Mouse (Mus musculus) large intestine, adult 2 months (tissue): ENCODE measurements around the gene Calm3. TPM values are rescaled to one million over a fixed set of nuclear protein-coding genes. Genes with fewer than 3 reads are reported as not detected.

ENCODE experiments used
- DNase-seq: peaks from one replicate; pipeline ENCODE4 v3.0.0-alpha.2; 2012; ENCODE audit warnings: low read depth, low spot score
- WGBS: fragments of 180-500 bp; shearing (Covaris S2); methylation state at CpG from one replicate; pipeline ENCODE4 v1.1.7; 2018; 5-methylcytosine and 5-hydroxymethylcytosine counted together
- polyA plus RNA-seq: library from polyadenylated mRNA; depleted of rRNA; stranded (reverse); fragments of >200 nt; gene quantifications from 2 replicates; pipeline ENCODE4 v1.2.3, GENCODE M21; 2012

Calm3 gene
- polyA plus RNA-seq, 1 experiment = 442 TPM

GRCm38 (mm10) chr7:16944061-16944807 is 20.3 kb upstream of the Calm3 start, which contains the start of gene Pnmal2:
TSS of gene Pnmal2 (plus strand) at chr7:16944682.
- no peak for DNase-seq
- WGBS = 23% methylated on average over 36 of the region's 36 CpGs

- 53% methylated on average over 4 of the region's 4 CpGs for WGBS
- no peak for DNase-seq
Observed at GRCm38 (mm10) chr7:16942861-16943260, 18.9 kb upstream of the Calm3 start.

GRCm38 (mm10) chr7:16940292-16940691 is 16.4 kb upstream of the Calm3 start:
- DNase-seq = no peak
- 54% methylated on average over 7 of the region's 7 CpGs for WGBS

GRCm38 (mm10) chr7:16938117-16938791 is 14.3 kb upstream of the Calm3 start:
- DNase-seq = no peak
- 70% methylated on average over 17 of the region's 17 CpGs for WGBS

- DNase-seq = no peak
- WGBS = 47% methylated on average over 4 of the region's 4 CpGs
Observed at GRCm38 (mm10) chr7:16937312-16937711, 13.4 kb upstream of the Calm3 start.

- no peak for DNase-seq
- 34% methylated on average over 14 of the region's 14 CpGs for WGBS
Observed at GRCm38 (mm10) chr7:16932704-16933577, 9.0 kb upstream of the Calm3 start.

- peak; percentile 87 for DNase-seq
- 18% methylated on average over 14 of the region's 14 CpGs for WGBS
Observed at GRCm38 (mm10) chr7:16931968-16932627, 8.2 kb upstream of the Calm3 start.

GRCm38 (mm10) chr7:16930850-16931249 is 6.9 kb upstream of the Calm3 start:
- no peak for DNase-seq
- WGBS = 9% methylated on average over 1 of the region's 1 CpGs

GRCm38 (mm10) chr7:16928341-16928740 is 4.4 kb upstream of the Calm3 start:
- 30% methylated on average over 2 of the region's 2 CpGs for WGBS
- no peak for DNase-seq

GRCm38 (mm10) chr7:16923283-16924036 is 454 bp downstream of the Calm3 start:
- under 1% methylated on average over 57 of the region's 57 CpGs for WGBS
- no peak for DNase-seq

GRCm38 (mm10) chr7:16922360-16922973 is 1.4 kb downstream of the Calm3 start:
- DNase-seq = no peak
- WGBS = 13% methylated on average over 10 of the region's 10 CpGs

GRCm38 (mm10) chr7:16921881-16922335 is 2.0 kb downstream of the Calm3 start:
- DNase-seq = no peak
- 12% methylated on average over 6 of the region's 6 CpGs for WGBS

GRCm38 (mm10) chr7:16920818-16921791 is 2.8 kb downstream of the Calm3 start:
- WGBS = 30% methylated on average over 21 of the region's 21 CpGs
- no peak for DNase-seq

GRCm38 (mm10) chr7:16920150-16920579 is 3.7 kb downstream of the Calm3 start:
- WGBS = 50% methylated on average over 7 of the region's 7 CpGs

GRCm38 (mm10) chr7:16919395-16920149 is 4.3 kb downstream of the Calm3 start:
- no peak for DNase-seq
- WGBS = 54% methylated on average over 13 of the region's 13 CpGs

More at GRCm38 (mm10) chr7:16920150-16920579, 3.7 kb downstream of the Calm3 start:
- no peak for DNase-seq

- 86% methylated on average over 3 of the region's 3 CpGs for WGBS
- DNase-seq = no peak
Observed at GRCm38 (mm10) chr7:16918670-16919069, 5.2 kb downstream of the Calm3 start.
